Mouse (Mus musculus): ENCODE results near the gene Jak2. TPM values are rescaled to one million over a fixed set of nuclear protein-coding genes. Genes with fewer than 3 reads are reported as not detected.

The Jak2 gene
- 13.4 and 14.6 TPM in 2 replicates for polyA plus RNA-seq (2015; fragmentation: Nextera tagmentation; extraction: Ambion mirVana)

GRCm38 (mm10) chr19:29251191-29251957, at the start of gene Jak2:
Gene Jak2 (plus strand): TSS chr19:29251828.
- Histone ChIP-seq H3K9me3 (no peaks in the 10 kb centered on the region; the same call in 1 of the 2 replicates), H3K27ac (peak within 1 kb of the TSS; percentile 97), H3K27me3 (no peaks in the 10 kb centered on the region), H3K36me3 (0 out of 2 replicates have a peak, but pooled peaks cover 2% of the 10 kb centered on the region), H3K9ac (replicated peaks) (peak within 1 kb of the TSS; percentile 98), H3K4me3 (replicated peaks) (peak within 1 kb of the TSS; percentile 92), H3K4me2 (replicated peaks) (peak within 1 kb of the TSS; percentile 79), H3K4me1 (replicated peaks) (peaks cover 71% of the 10 kb centered on the region)
- peak; percentile 96 for ATAC-seq
- under 1% methylated on average over 78 of the region's 114 CpGs for WGBS

GRCm38 (mm10) chr19:29203337-29203736, 48.3 kb upstream of the Jak2 start:
- Histone ChIP-seq H3K9me3 (peaks cover 4% of the 10 kb centered on the region; the same call in 1 of the 2 replicates), H3K4me1 (replicated peaks) (no peaks in the 10 kb centered on the region), H3K27ac (no peak overlapping the region), H3K36me3 (no peaks in the 10 kb centered on the region), H3K27me3 (no peaks in the 10 kb centered on the region), H3K4me2 (replicated peaks) (no peak overlapping the region), H3K9ac (replicated peaks) (no peak overlapping the region), H3K4me3 (replicated peaks) (no peak overlapping the region)
- no peak for ATAC-seq
- 74% methylated on average over 2 of the region's 2 CpGs for WGBS

- H3K4me2 ChIP-seq (replicated peaks) = no peak overlapping the region
- H3K4me1 ChIP-seq (replicated peaks) = no peaks in the 10 kb centered on the region
- H3K9ac ChIP-seq (replicated peaks) = no peak overlapping the region
- no peak for ATAC-seq
- no peaks in the 10 kb centered on the region for H3K27me3 ChIP-seq
- H3K36me3 ChIP-seq = no peaks in the 10 kb centered on the region
- H3K4me3 ChIP-seq (replicated peaks) = no peak overlapping the region
- no peak overlapping the region for H3K27ac ChIP-seq
- peaks cover 4% of the 10 kb centered on the region; the same call in 1 of the 2 replicates for H3K9me3 ChIP-seq
- WGBS = 78% methylated on average over 4 of the region's 4 CpGs
These were observed 47.0 kb upstream of the Jak2 start for GRCm38 (mm10) chr19:29204583-29204982.

DNA sequence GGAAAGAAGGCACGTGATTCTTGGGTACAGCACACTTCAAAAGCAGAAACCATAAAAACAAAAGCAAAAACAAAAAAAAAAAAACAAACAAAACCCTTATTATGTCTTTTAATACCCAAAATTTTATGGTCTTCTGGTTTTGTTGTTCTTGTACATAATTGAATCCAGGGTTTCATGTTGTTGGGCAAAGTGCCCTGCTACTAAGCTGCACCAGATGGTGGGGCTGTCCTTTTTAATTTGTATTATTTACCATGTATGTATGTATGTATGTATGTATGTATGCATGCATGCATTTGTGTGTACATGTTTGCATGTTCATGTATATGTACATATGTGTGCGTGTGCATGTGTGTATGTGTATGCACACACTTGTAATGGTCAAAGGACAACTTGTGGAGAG, 46.4 kb upstream of the Jak2 start:
- H3K4me1 ChIP-seq (replicated peaks) = no peaks in the 10 kb centered on the region
- no peak overlapping the region for H3K4me2 ChIP-seq (replicated peaks)
- no peak overlapping the region for H3K27ac ChIP-seq
- no peak overlapping the region for H3K9ac ChIP-seq (replicated peaks)
- H3K4me3 ChIP-seq (replicated peaks) = no peak overlapping the region
- no peaks in the 10 kb centered on the region for H3K36me3 ChIP-seq
- H3K9me3 ChIP-seq = peaks cover 4% of the 10 kb centered on the region; the same call in 1 of the 2 replicates
- H3K27me3 ChIP-seq = no peaks in the 10 kb centered on the region
- WGBS = 86% methylated on average over 2 of the region's 2 CpGs
- no peak for ATAC-seq

DNA sequence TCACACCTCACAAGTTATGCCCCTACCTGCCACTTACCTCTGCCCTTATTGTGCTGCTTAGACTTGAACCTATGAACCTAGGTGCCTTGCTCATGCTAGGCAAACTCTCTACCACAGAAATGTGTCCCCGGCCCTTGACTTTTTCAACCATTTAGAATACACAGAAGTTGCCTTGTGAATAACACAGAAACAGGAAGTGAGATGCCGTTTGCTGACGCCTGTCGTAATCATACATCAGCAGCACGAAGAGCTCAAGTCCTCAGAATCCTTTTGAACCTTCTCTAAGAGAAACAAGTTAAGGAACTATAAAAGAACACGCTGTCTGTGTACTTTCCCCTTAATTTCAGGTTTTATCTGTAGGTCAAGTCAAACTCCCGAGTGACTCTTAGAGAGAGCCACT, 41.7 kb upstream of the Jak2 start:
- no peak overlapping the region for H3K4me3 ChIP-seq (replicated peaks)
- H3K9me3 ChIP-seq = no peaks in the 10 kb centered on the region
- H3K36me3 ChIP-seq = no peaks in the 10 kb centered on the region
- no peak for ATAC-seq
- H3K4me1 ChIP-seq (replicated peaks) = no peaks in the 10 kb centered on the region
- H3K4me2 ChIP-seq (replicated peaks) = no peak overlapping the region
- 96% methylated on average over 7 of the region's 7 CpGs for WGBS
- no peak overlapping the region for H3K27ac ChIP-seq
- H3K9ac ChIP-seq (replicated peaks) = no peak overlapping the region
- no peaks in the 10 kb centered on the region for H3K27me3 ChIP-seq

GRCm38 (mm10) chr19:29210319-29210718, 41.3 kb upstream of the Jak2 start:
- ATAC-seq = no peak
- Histone ChIP-seq H3K9me3 (no peaks in the 10 kb centered on the region), H3K9ac (replicated peaks) (no peak overlapping the region), H3K4me1 (replicated peaks) (no peaks in the 10 kb centered on the region), H3K36me3 (no peaks in the 10 kb centered on the region), H3K4me2 (replicated peaks) (no peak overlapping the region), H3K4me3 (replicated peaks) (no peak overlapping the region), H3K27me3 (no peaks in the 10 kb centered on the region), H3K27ac (no peak overlapping the region)
- 96% methylated on average over 9 of the region's 9 CpGs for WGBS

GRCm38 (mm10) chr19:29215811-29216509, 35.7 kb upstream of the Jak2 start:
- H3K4me2 ChIP-seq (replicated peaks) = no peak overlapping the region
- H3K9me3 ChIP-seq = no peaks in the 10 kb centered on the region
- no peak overlapping the region for H3K27ac ChIP-seq
- no peaks in the 10 kb centered on the region for H3K36me3 ChIP-seq
- H3K9ac ChIP-seq (replicated peaks) = no peak overlapping the region
- no peak for ATAC-seq
- no peaks in the 10 kb centered on the region for H3K27me3 ChIP-seq
- no peaks in the 10 kb centered on the region for H3K4me1 ChIP-seq (replicated peaks)
- no peak overlapping the region for H3K4me3 ChIP-seq (replicated peaks)
- WGBS = 48% methylated on average over 8 of the region's 8 CpGs

GRCm38 (mm10) chr19:29221867-29222266, 29.8 kb upstream of the Jak2 start:
- Histone ChIP-seq H3K4me3 (replicated peaks) (no peak overlapping the region), H3K27me3 (no peaks in the 10 kb centered on the region), H3K27ac (no peak overlapping the region), H3K9ac (replicated peaks) (no peak overlapping the region), H3K4me1 (replicated peaks) (no peaks in the 10 kb centered on the region), H3K9me3 (no peaks in the 10 kb centered on the region), H3K36me3 (no peaks in the 10 kb centered on the region), H3K4me2 (replicated peaks) (no peak overlapping the region)
- 81% methylated on average over 4 of the region's 4 CpGs for WGBS
- no peak for ATAC-seq

DNA sequence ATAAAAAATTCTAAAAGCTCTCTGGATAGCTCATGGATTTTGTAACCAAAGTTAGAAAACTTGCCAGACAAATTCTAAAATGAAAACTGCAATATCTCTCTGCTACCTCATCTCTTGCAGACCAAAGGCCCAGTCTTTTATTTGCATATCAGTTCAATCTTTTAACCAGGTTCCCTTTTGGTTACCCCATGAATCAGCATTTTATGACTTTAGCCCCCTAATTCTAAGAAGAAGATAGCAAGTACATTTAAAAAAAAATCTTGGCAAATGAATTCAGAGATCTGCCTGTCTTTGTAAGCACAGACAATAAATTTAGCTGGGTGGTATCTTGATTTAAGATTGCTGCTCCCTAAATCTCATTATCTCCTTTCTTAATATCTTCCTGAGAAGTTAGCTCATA, 26.7 kb upstream of the Jak2 start:
- Histone ChIP-seq H3K4me1 (replicated peaks) (no peaks in the 10 kb centered on the region), H3K36me3 (no peaks in the 10 kb centered on the region), H3K9ac (replicated peaks) (no peak overlapping the region), H3K27ac (no peak overlapping the region), H3K9me3 (no peaks in the 10 kb centered on the region), H3K4me3 (replicated peaks) (no peak overlapping the region), H3K4me2 (replicated peaks) (no peak overlapping the region), H3K27me3 (no peaks in the 10 kb centered on the region)
- ATAC-seq = no peak

DNA sequence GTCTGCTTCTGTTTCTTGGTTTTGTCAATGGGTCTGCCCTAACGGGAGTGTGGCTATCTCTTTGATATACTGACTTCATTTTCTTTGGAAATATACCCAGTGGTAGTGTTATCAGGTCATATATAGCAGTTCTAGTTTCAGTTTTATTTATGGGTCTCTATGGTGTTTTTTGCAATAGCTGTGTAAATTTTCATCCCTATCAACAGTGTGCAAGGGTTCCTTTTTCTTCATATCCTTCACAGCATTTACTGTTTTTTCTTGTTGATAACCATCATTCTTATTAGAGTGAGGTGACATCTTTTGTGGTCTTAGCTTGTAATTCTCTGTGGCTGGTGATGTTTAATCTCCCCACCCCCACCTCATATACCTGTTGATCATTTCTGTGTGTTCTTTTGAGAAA, 24.6 kb upstream of the Jak2 start:
- H3K9ac ChIP-seq (replicated peaks) = no peak overlapping the region
- no peak overlapping the region for H3K4me2 ChIP-seq (replicated peaks)
- H3K27ac ChIP-seq = no peak overlapping the region
- no peaks in the 10 kb centered on the region for H3K9me3 ChIP-seq
- no peaks in the 10 kb centered on the region for H3K36me3 ChIP-seq
- 65% methylated on average over 1 of the region's 1 CpGs for WGBS
- no peaks in the 10 kb centered on the region for H3K27me3 ChIP-seq
- no peak overlapping the region for H3K4me3 ChIP-seq (replicated peaks)
- no peak for ATAC-seq
- no peaks in the 10 kb centered on the region for H3K4me1 ChIP-seq (replicated peaks)

- H3K4me2 ChIP-seq (replicated peaks) = no peak overlapping the region
- H3K9ac ChIP-seq (replicated peaks) = no peak overlapping the region
- H3K4me3 ChIP-seq (replicated peaks) = no peak overlapping the region
- 69% methylated on average over 9 of the region's 9 CpGs for WGBS
- no peaks in the 10 kb centered on the region for H3K4me1 ChIP-seq (replicated peaks)
- H3K27me3 ChIP-seq = no peaks in the 10 kb centered on the region
- H3K27ac ChIP-seq = no peak overlapping the region
- H3K9me3 ChIP-seq = no peaks in the 10 kb centered on the region
- H3K36me3 ChIP-seq = no peaks in the 10 kb centered on the region
- ATAC-seq = no peak
These were observed 23.6 kb upstream of the Jak2 start for GRCm38 (mm10) chr19:29227941-29228590.

GRCm38 (mm10) chr19:29228989-29229388, 22.6 kb upstream of the Jak2 start:
- Histone ChIP-seq H3K4me2 (replicated peaks) (no peak overlapping the region), H3K4me1 (replicated peaks) (peaks cover under 1% of the 10 kb centered on the region; the same call in 1 of the 2 replicates), H3K27ac (no peak overlapping the region), H3K9ac (replicated peaks) (no peak overlapping the region), H3K36me3 (no peaks in the 10 kb centered on the region), H3K4me3 (replicated peaks) (no peak overlapping the region), H3K27me3 (no peaks in the 10 kb centered on the region), H3K9me3 (no peaks in the 10 kb centered on the region)
- 86% methylated on average over 2 of the region's 2 CpGs for WGBS
- no peak for ATAC-seq

All from midbrain, embryonic 13.5 days (tissue).